Mouse (Mus musculus) myocyte (in vitro differentiated cells): ENCODE data around the gene Lrig1.

ENCODE experiments used
- E2F4 ChIP-seq: IDR thresholded peaks from one replicate; pipeline ENCODE4 v1.6.1; 2011; ENCODE audit warnings: mild to moderate bottlenecking, control low read depth, moderate library complexity; ENCODE audit not compliant: insufficient read depth
- REST ChIP-seq: IDR thresholded peaks from one replicate; pipeline ENCODE4 v1.6.1; 2011; ENCODE audit warnings: mild to moderate bottlenecking, control low read depth, moderate library complexity; ENCODE audit not compliant: insufficient read depth, insufficient read length
- TCF3 ChIP-seq: IDR thresholded peaks from one replicate; pipeline ENCODE4 v1.6.1; 2011; ENCODE audit warnings: low read depth, control low read depth; ENCODE audit not compliant: insufficient read length

DNA sequence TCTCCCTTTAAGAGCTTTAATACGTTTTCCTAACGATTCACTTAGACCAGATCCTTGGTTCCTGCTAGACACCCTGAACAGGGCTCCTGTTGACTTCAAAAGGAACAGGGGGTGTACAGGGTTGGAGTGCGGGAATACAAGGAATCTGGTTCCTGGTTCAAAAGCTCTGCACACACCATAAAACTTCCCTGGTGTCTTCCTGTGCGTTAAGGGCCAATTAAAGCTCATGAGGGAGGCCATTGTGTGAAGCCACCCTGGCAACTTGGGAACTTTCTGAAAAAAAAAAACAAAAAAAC lies 15.6 kb upstream of the Lrig1 start:
- TF ChIP-seq REST, result no peak
- TF ChIP-seq E2F4, result no peak
- TF ChIP-seq TCF3, result no peak
